Mouse (Mus musculus): ENCODE data around the gene Zfyve28. TPM values are rescaled to one million over a fixed set of nuclear protein-coding genes. Genes with fewer than 3 reads are reported as not detected.

Gene Zfyve28
- polyA plus RNA-seq, 1 experiment: 4.5 TPM

DNA sequence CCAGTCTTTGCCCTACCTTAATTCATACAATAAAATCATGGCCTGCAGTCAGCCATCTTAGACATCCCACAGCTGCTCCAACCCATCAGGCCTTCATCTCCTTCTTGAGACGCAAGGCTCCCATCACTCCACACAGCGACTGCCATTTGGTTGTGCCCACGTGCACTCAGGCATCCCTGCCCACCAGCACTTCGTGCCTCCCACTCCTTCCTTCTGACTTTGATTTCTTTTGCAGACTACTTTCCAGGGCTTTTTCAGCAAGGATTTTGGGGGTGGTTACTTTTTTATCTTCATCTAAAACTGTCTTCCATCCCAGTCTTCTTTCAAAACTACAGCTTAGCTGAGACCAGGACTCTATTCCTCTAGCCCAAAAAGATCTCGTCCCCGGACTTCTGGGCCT lies 11.5 kb downstream of the Zfyve28 start:
- Histone ChIP-seq H3K4me3 (replicated peaks; ENCODE audit: extremely low read depth, low read depth, low read length) (no peak overlapping the region), H3K4me1 (ENCODE audit: control insufficient read depth, insufficient read depth, low read length) (no peaks in the 10 kb centered on the region)
- TF ChIP-seq POLR2A (IDR thresholded peaks at IDR 0.05; ENCODE audit: borderline replicate concordance, extremely low read depth, low read depth, low read length) (no peak), CTCF (IDR thresholded peaks at IDR 0.05; ENCODE audit: insufficient read depth, low read length) (no peak)
- no peak for DNase-seq
- 66% methylated on average over 6 of the region's 6 CpGs for WGBS

DNA sequence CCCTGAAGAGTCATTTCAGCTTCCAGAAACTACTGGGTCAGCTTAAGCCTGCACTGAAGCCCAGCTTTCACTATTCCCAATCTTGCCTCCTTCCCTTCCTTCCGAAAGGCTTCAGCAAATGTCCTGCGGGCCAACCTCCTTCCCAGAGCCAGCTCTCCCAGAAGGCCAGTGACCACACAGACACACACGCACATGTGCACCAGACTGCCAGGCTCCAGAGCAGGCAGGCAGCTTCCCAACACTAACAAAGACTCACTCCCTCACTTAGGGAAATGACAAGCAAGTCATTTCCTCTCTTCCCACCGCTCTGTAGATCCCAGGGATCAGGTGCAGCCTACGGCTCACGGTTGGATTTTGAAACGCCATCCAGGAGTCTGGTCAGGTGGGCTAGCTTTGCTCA lies 12.1 kb downstream of the Zfyve28 start:
- 45% methylated on average over 7 of the region's 7 CpGs for WGBS
- no peak overlapping the region for H3K4me3 ChIP-seq (replicated peaks; ENCODE audit: extremely low read depth, low read depth, low read length)
- H3K4me1 ChIP-seq (ENCODE audit: control insufficient read depth, insufficient read depth, low read length): no peaks in the 10 kb centered on the region
- no peak for TF ChIP-seq POLR2A (IDR thresholded peaks at IDR 0.05; ENCODE audit: borderline replicate concordance, extremely low read depth, low read depth, low read length)
- no peak for TF ChIP-seq CTCF (IDR thresholded peaks at IDR 0.05; ENCODE audit: insufficient read depth, low read length)
- no peak for DNase-seq

DNA sequence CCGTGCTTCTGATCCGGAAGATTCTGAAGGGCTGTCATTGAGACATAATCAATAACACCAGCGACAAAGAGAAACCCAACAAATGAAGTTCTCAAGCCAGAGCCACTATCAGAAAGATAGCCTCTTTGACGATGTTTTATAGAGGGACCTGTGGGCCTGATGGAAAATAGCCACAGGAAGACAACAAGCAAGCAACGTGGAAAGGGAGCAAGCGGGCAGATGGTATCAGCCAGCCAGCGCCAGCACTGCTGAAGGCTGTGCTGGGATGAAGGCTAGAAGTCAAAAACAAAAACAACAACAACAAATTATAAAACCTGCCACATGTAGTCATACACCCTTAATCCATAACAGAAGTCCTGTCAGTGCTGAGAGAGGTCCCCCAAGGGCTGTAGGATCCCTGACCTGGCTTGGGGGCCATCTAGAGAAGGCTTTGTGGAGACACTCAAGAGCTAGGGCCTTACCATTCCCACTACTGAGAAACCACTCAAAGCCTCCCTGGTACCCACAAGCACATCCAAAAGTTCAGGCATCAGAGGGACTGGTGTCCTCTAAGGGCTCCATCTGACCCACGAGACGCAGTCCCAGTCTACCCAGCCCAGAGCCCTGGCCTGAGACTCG lies 13.5 kb downstream of the Zfyve28 start:
- Histone ChIP-seq H3K4me1 (ENCODE audit: control insufficient read depth, insufficient read depth, low read length) (no peaks in the 10 kb centered on the region), H3K4me3 (replicated peaks; ENCODE audit: extremely low read depth, low read depth, low read length) (no peak overlapping the region)
- no peak for TF ChIP-seq POLR2A (IDR thresholded peaks at IDR 0.05; ENCODE audit: borderline replicate concordance, extremely low read depth, low read depth, low read length)
- TF ChIP-seq CTCF (IDR thresholded peaks at IDR 0.05; ENCODE audit: insufficient read depth, low read length): no peak
- WGBS: 74% methylated on average over 10 of the region's 10 CpGs
- no peak for DNase-seq

DNA sequence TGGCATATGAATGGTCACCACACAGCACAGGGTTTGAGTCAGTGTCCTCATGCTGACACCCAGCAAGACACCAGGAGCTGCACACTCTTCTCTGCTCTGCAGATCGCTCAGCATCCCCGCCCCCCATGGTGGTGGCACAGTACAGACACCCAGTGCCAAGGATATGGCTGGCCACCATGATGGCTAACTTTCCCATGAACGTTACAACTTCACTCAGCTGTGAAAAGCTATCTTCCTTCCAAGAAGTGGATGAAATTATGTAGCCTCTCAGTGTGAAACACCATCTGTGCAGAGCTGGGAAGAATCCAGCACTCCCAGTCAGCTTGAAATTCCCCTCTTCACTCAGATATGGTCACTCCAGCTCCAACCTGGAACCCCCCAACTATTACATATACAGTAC lies 14.0 kb downstream of the Zfyve28 start:
- no peak for DNase-seq

GRCm38 (mm10) chr5:34273251-34273681 lies 15.0 kb downstream of the Zfyve28 start:
- no peak for DNase-seq
- WGBS: 70% methylated on average over 5 of the region's 5 CpGs
- Histone ChIP-seq H3K4me1 (ENCODE audit: control insufficient read depth, insufficient read depth, low read length) (no peaks in the 10 kb centered on the region), H3K4me3 (replicated peaks; ENCODE audit: extremely low read depth, low read depth, low read length) (no peak overlapping the region)
- no peak for TF ChIP-seq POLR2A (IDR thresholded peaks at IDR 0.05; ENCODE audit: borderline replicate concordance, extremely low read depth, low read depth, low read length)
- TF ChIP-seq CTCF (IDR thresholded peaks at IDR 0.05; ENCODE audit: insufficient read depth, low read length): no peak

More for the DNA sequence above, 14.0 kb downstream of the Zfyve28 start:
- Histone ChIP-seq H3K4me1 (ENCODE audit: control insufficient read depth, insufficient read depth, low read length) (no peaks in the 10 kb centered on the region), H3K4me3 (replicated peaks; ENCODE audit: extremely low read depth, low read depth, low read length) (no peak overlapping the region)
- TF ChIP-seq POLR2A (IDR thresholded peaks at IDR 0.05; ENCODE audit: borderline replicate concordance, extremely low read depth, low read depth, low read length) (no peak), CTCF (IDR thresholded peaks at IDR 0.05; ENCODE audit: insufficient read depth, low read length) (no peak)
- 72% methylated on average over 3 of the region's 3 CpGs for WGBS

- TF ChIP-seq CTCF (IDR thresholded peaks at IDR 0.05; ENCODE audit: insufficient read depth, low read length) (peak; percentile 75), POLR2A (IDR thresholded peaks at IDR 0.05; ENCODE audit: borderline replicate concordance, extremely low read depth, low read depth, low read length) (no peak)
- WGBS: 31% methylated on average over 4 of the region's 4 CpGs
- H3K4me3 ChIP-seq (replicated peaks; ENCODE audit: extremely low read depth, low read depth, low read length): no peak overlapping the region
- no peaks in the 10 kb centered on the region for H3K4me1 ChIP-seq (ENCODE audit: control insufficient read depth, insufficient read depth, low read length)
- peak; percentile 30 for DNase-seq
Measured at GRCm38 (mm10) chr5:34271743-34272142, 16.5 kb downstream of the Zfyve28 start.

GRCm38 (mm10) chr5:34269921-34270465 lies 18.3 kb downstream of the Zfyve28 start:
- H3K4me1 ChIP-seq (ENCODE audit: control insufficient read depth, insufficient read depth, low read length): no peaks in the 10 kb centered on the region
- no peak for TF ChIP-seq CTCF (IDR thresholded peaks at IDR 0.05; ENCODE audit: insufficient read depth, low read length)
- no peak for TF ChIP-seq POLR2A (IDR thresholded peaks at IDR 0.05; ENCODE audit: borderline replicate concordance, extremely low read depth, low read depth, low read length)
- H3K4me3 ChIP-seq (replicated peaks; ENCODE audit: extremely low read depth, low read depth, low read length): no peak overlapping the region
- WGBS: 51% methylated on average over 12 of the region's 12 CpGs
- no peak for DNase-seq

DNA sequence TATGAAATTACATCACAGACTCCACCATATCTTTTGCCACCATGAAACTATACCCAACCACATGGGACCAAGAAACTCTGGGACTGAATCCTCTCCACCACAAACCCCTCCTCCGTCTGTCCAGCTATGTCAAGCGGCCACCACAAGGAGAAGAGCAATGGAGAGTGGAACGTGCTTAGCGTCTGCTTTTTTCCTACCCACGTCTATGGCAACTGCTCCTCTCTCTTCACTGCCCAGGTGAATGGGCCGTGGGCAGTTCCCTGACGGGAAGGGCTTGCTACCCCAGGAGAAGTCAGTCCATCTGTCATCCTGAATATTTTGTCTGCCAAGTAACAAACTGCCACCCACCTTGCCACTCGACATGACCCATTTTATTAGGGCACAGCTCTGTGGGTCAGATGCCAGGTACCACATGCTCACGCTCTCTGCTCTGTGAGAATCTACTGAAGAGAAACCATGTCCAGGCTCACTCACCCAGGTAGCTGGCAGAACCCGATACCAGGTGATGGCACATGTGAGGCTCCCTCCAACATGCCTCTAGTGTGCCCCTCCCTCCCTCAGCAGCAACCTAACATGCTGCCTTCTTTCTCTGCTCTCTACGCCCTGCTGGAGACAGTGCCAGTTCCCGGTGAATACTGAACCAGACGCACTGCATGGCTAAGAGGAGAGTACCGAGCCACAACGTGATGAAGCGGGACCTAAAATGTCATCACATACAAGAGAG lies 18.9 kb downstream of the Zfyve28 start:
- 83% methylated on average over 16 of the region's 16 CpGs for WGBS
- Histone ChIP-seq H3K4me1 (ENCODE audit: control insufficient read depth, insufficient read depth, low read length) (no peaks in the 10 kb centered on the region), H3K4me3 (replicated peaks; ENCODE audit: extremely low read depth, low read depth, low read length) (no peak overlapping the region)
- no peak for DNase-seq
- TF ChIP-seq CTCF (IDR thresholded peaks at IDR 0.05; ENCODE audit: insufficient read depth, low read length): no peak
- TF ChIP-seq POLR2A (IDR thresholded peaks at IDR 0.05; ENCODE audit: borderline replicate concordance, extremely low read depth, low read depth, low read length): no peak

DNA sequence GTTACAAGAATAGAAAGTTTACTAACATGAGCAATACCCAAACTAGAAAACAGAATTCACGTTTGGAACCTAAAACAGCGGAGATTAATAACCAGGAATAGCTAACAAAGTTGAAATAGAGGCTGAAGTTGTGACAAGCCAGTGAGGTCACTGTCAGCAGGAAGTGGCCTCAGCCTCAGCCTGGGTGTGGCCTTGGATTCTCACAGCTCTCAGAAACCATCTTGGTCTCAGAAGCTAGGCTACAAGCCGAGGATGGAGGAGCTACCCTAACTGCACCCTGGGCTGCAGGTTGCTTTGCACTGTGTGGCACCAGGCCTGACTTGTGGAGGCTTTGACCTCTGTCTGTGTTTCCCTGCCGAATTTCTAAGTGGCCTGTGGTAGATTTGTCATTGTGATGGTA lies 22.2 kb downstream of the Zfyve28 start:
- no peaks in the 10 kb centered on the region for H3K4me1 ChIP-seq (ENCODE audit: control insufficient read depth, insufficient read depth, low read length)
- no peak for DNase-seq
- H3K4me3 ChIP-seq (replicated peaks; ENCODE audit: extremely low read depth, low read depth, low read length): no peak overlapping the region
- 56% methylated on average over 4 of the region's 4 CpGs for WGBS
- no peak for TF ChIP-seq CTCF (IDR thresholded peaks at IDR 0.05; ENCODE audit: insufficient read depth, low read length)
- no peak for TF ChIP-seq POLR2A (IDR thresholded peaks at IDR 0.05; ENCODE audit: borderline replicate concordance, extremely low read depth, low read depth, low read length)

Measured in lung, adult 2 months (tissue).